Mouse (Mus musculus) embryonic facial prominence, embryonic 13.5 days (tissue): ENCODE data around the gene Dph6. TPM values are rescaled to one million over a fixed set of nuclear protein-coding genes. Genes with fewer than 3 reads are reported as not detected.

Experiments
- ATAC-seq: fragments of 200-750 bp; cut with Nextera tagmentation; 2 replicates; pipeline ENCODE4 v1.8.0; 2017; ENCODE audit warnings: low read depth; ENCODE audit not compliant: insufficient number of reproducible peaks, insufficient read depth, low FRiP score, low TSS enrichment
- H3K27ac ChIP-seq: fragments of 300-500 bp; sonication (generic); 2 replicates; pipeline ENCODE4 v1.5.1; 2015; ENCODE audit warnings: moderate library complexity, mild to moderate bottlenecking, inconsistent platforms
- H3K27me3 ChIP-seq: fragments of 300-500 bp; sonication (generic); 2 replicates; pipeline ENCODE4 v1.6.1; 2015; ENCODE audit warnings: mild to moderate bottlenecking, inconsistent platforms
- H3K36me3 ChIP-seq: fragments of 300-500 bp; sonication (generic); 2 replicates; pipeline ENCODE4 v1.6.1; 2015; ENCODE audit warnings: mild to moderate bottlenecking, inconsistent platforms
- H3K4me1 ChIP-seq: fragments of 300-500 bp; sonication (generic); 2 replicates; pipeline ENCODE4 v1.6.1; 2015; ENCODE audit warnings: inconsistent platforms
- H3K4me2 ChIP-seq: fragments of 300-500 bp; sonication (generic); 2 replicates; pipeline ENCODE4 v1.6.1; 2015; ENCODE audit warnings: moderate library complexity, mild to moderate bottlenecking, inconsistent platforms
- H3K4me3 ChIP-seq: fragments of 300-500 bp; sonication (generic); 2 replicates; pipeline ENCODE4 v1.5.1; 2015; ENCODE audit warnings: mild to moderate bottlenecking, inconsistent platforms
- H3K9ac ChIP-seq: fragments of 300-500 bp; sonication (generic); 2 replicates; pipeline ENCODE4 v1.6.1; 2015; ENCODE audit warnings: mild to moderate bottlenecking, inconsistent platforms
- H3K9me3 ChIP-seq: fragments of 300-500 bp; sonication (generic); 2 replicates; pipeline ENCODE4 v1.6.1; 2016; ENCODE audit warnings: inconsistent platforms
- WGBS: fragments of 180-500 bp; shearing (Covaris S2); methylation state at CpG from one replicate; pipeline ENCODE4 v1.1.7; 2015; ENCODE audit warnings: mixed read lengths; 5-methylcytosine and 5-hydroxymethylcytosine counted together
- polyA plus RNA-seq: library from polyadenylated mRNA; unstranded; fragments of >200 nt; fragmentation: Nextera tagmentation; extraction: Ambion mirVana; gene quantifications from 2 replicates; pipeline ENCODE4 v1.2.1, GENCODE M21; 2015

Gene Dph6
- polyA plus RNA-seq, 1 experiment from 2014 or later = 31.7 TPM

DNA sequence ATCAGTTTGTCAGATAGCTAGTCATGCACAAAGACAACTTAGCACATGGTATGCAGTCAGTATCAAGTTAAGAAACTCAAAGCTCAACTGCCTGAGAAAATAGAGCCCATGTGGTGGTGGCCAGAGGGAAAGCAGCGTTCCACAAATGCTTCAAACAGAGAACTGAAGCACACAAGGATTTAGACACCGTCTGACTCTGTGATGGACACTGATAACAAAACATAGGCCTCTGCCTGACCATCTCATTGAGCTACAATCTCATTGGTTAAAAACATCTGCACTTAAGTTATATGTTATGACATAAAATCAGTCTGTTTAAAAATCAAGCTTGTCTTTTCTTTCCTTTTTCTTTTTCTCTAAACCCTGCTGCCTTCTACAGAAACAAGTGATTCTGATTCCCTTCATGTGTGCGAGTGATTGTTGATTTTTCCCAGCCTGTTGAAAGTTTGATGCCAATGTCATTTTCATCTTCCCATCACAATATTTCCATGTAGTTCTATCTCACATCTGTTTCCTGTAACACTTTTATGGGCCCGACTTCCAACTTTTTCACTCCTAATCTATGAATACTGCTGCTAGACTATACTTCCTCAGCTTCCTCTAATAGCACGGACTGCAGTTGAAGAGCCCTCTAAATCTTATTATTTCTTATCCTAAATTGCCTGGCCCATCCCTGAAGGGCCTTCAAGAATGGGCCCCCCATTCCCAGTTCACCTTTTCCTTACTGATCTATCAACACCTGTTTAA lies 123.6 kb downstream of the Dph6 start:
- Histone ChIP-seq H3K4me2 (no peak overlapping the region), H3K4me1 (no peaks in the 10 kb centered on the region), H3K9me3 (no peaks in the 10 kb centered on the region), H3K36me3 (no peaks in the 10 kb centered on the region), H3K9ac (no peak overlapping the region), H3K4me3 (no peak overlapping the region), H3K27ac (no peak overlapping the region), H3K27me3 (no peaks in the 10 kb centered on the region)
- ATAC-seq = no peak
- WGBS = 69% methylated on average over 5 of the region's 5 CpGs

DNA sequence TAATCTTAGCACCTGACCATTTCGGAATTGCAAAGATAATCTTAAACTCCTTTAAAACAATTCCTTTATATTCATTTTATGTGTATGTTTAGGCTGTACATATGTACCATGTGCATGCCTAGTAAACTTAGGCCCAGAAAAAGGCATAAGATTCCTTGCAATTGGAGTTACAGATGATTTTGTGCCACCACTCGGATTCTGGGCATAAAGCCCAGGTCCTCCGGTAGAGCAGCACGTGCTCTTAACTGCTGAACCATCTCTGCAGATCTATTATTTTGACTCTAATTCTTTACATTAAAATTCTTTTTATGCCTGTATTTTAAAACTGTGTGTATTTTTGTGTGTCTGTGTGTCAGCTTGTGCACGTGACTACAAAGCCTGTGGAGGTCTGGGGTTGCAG lies 134.3 kb downstream of the Dph6 start:
- no peak overlapping the region for H3K4me2 ChIP-seq
- no peaks in the 10 kb centered on the region for H3K4me1 ChIP-seq
- 81% methylated on average over 5 of the region's 5 CpGs for WGBS
- no peak for ATAC-seq
- no peaks in the 10 kb centered on the region for H3K27me3 ChIP-seq
- H3K36me3 ChIP-seq = no peaks in the 10 kb centered on the region
- H3K4me3 ChIP-seq = no peak overlapping the region
- no peaks in the 10 kb centered on the region for H3K9me3 ChIP-seq
- H3K27ac ChIP-seq = no peak overlapping the region
- H3K9ac ChIP-seq = no peak overlapping the region

DNA sequence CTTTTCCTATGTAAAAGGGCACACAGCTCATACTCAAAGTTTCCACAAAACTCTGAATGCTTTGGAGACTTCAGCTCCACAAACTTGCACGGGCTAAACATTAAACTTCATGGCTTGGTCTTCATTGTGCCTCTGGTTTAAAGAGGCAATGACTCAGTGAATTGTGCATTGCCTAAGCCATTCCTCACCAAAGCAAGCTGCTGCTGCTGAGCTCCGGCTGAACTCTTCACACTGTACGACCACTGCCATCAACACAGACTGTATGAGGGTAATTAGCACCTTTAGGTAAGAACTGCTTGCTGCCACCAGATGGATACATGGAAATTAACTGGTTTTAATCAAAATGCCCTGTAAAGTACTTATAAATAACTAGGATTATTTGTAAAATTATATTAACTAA lies 134.9 kb downstream of the Dph6 start:
- Histone ChIP-seq H3K4me3 (no peak overlapping the region), H3K27me3 (no peaks in the 10 kb centered on the region), H3K9me3 (no peaks in the 10 kb centered on the region), H3K9ac (no peak overlapping the region), H3K4me2 (no peak overlapping the region), H3K36me3 (no peaks in the 10 kb centered on the region), H3K27ac (no peak overlapping the region), H3K4me1 (no peaks in the 10 kb centered on the region)
- 87% methylated on average over 3 of the region's 3 CpGs for WGBS
- no peak for ATAC-seq

DNA sequence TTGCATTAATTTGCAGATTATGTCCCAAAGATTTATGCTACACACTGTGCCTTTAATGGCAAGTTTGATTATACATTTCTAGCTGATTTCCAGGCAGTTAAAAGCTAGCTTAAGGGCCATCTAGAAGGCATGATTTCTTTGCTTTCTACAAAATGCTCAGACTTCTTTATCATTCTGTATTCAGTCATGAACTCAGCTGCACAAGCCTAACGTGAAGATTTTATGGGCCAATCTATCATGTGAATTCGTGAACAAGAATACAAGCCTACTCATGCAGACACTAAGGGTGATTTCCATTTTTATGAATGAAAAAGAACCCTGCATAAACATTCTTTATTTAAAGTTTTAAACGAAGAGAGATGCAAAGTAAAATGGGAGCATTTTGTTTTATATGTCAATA lies 162.4 kb downstream of the Dph6 start:
- H3K27me3 ChIP-seq = no peaks in the 10 kb centered on the region
- no peaks in the 10 kb centered on the region for H3K36me3 ChIP-seq
- 64% methylated on average over 3 of the region's 3 CpGs for WGBS
- no peak overlapping the region for H3K27ac ChIP-seq
- H3K4me2 ChIP-seq = no peak overlapping the region
- H3K4me1 ChIP-seq = no peaks in the 10 kb centered on the region
- no peak overlapping the region for H3K4me3 ChIP-seq
- no peak for ATAC-seq
- H3K9me3 ChIP-seq = no peaks in the 10 kb centered on the region
- H3K9ac ChIP-seq = no peak overlapping the region

DNA sequence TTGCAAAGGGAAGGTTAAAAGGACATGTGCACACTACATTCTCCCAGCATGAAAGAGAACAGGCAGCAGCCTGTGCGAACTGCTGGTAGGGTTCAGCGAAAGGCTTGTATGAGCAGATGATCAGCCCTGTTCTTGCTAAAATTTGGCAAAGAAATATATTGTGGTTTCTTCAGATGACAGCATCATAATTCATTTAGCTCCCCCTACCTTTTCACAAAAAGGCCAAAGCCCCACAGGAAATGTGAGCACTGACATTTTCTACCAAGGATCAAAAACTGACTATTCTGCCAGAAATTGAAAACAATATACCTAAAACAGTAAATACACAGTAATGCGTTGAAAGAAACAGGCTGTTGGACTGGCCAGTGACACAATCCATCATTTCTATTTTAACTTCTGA lies 162.9 kb downstream of the Dph6 start:
- Histone ChIP-seq H3K9me3 (no peaks in the 10 kb centered on the region), H3K4me3 (no peak overlapping the region), H3K4me1 (no peaks in the 10 kb centered on the region), H3K36me3 (no peaks in the 10 kb centered on the region), H3K27ac (no peak overlapping the region), H3K9ac (no peak overlapping the region), H3K4me2 (no peak overlapping the region), H3K27me3 (no peaks in the 10 kb centered on the region)
- ATAC-seq = no peak
- 63% methylated on average over 3 of the region's 3 CpGs for WGBS

DNA sequence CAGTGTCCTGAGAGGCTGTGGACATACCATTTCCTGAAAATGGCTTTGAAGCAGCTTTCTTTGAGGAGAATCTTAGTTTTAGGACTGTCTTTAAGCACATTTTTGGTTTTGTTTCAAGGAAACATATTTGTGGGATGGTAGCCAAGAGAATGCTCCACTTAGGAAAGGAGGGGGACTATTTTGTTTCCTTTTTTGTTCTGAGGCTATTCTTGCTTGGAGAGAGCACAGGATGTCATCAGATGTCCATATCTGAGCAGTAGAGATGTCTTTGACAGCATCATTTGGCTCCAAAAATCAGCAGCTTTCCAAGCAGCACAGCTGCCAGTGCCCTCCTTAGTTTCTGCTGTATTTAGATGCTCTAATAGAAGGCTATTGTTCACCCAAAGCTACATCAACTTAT lies 167.8 kb downstream of the Dph6 start:
- H3K4me3 ChIP-seq = no peak overlapping the region
- no peaks in the 10 kb centered on the region for H3K4me1 ChIP-seq
- no peak overlapping the region for H3K4me2 ChIP-seq
- no peaks in the 10 kb centered on the region for H3K9me3 ChIP-seq
- H3K9ac ChIP-seq = no peak overlapping the region
- ATAC-seq = no peak
- H3K36me3 ChIP-seq = no peaks in the 10 kb centered on the region
- H3K27ac ChIP-seq = no peak overlapping the region
- no peaks in the 10 kb centered on the region for H3K27me3 ChIP-seq
